Mouse (Mus musculus): ENCODE data around the gene Mvp. TPM values are rescaled to one million over a fixed set of nuclear protein-coding genes. Genes with fewer than 3 reads are reported as not detected.

Gene Mvp
- polyA plus RNA-seq, 1 experiment from 2014 or later, result 2.8 TPM

- no peak overlapping the region for H3K27ac ChIP-seq (ENCODE audit: low read depth, low read length)
- no peaks in the 10 kb centered on the region for H3K4me1 ChIP-seq (ENCODE audit: control insufficient read depth, insufficient read depth, low read length)
- H3K36me3 ChIP-seq (ENCODE audit: control insufficient read depth, insufficient read depth, low read length), result no peaks in the 10 kb centered on the region
- 69% methylated on average over 6 of the region's 6 CpGs for WGBS
- H3K9ac ChIP-seq (ENCODE audit: low read length), result no peak overlapping the region
- no peaks in the 10 kb centered on the region for H3K9me3 ChIP-seq (ENCODE audit: control insufficient read depth, low read length)
- peaks cover 4% of the 10 kb centered on the region for H3K27me3 ChIP-seq (ENCODE audit: control insufficient read depth, insufficient read depth, low read length)
- no peak overlapping the region for H3K4me3 ChIP-seq (ENCODE audit: low read depth, low read length)
- ATAC-seq (ENCODE audit: low FRiP score) (no peak), DNase-seq (ENCODE audit: low spot score, missing footprints) (no peak)
- no peak overlapping the region for H3K4me2 ChIP-seq
Measured at GRCm38 (mm10) chr7:126967361-126967760, 47.1 kb downstream of the Mvp start.

- H3K9me3 ChIP-seq (ENCODE audit: control insufficient read depth, low read length), result no peaks in the 10 kb centered on the region
- H3K36me3 ChIP-seq (ENCODE audit: control insufficient read depth, insufficient read depth, low read length), result no peaks in the 10 kb centered on the region
- H3K9ac ChIP-seq (ENCODE audit: low read length), result no peak overlapping the region
- WGBS, result 73% methylated on average over 3 of the region's 3 CpGs
- no peak overlapping the region for H3K4me3 ChIP-seq (ENCODE audit: low read depth, low read length)
- H3K4me1 ChIP-seq (ENCODE audit: control insufficient read depth, insufficient read depth, low read length), result no peaks in the 10 kb centered on the region
- H3K27ac ChIP-seq (ENCODE audit: low read depth, low read length), result no peak overlapping the region
- ATAC-seq (ENCODE audit: low FRiP score) (no peak), DNase-seq (ENCODE audit: low spot score, missing footprints) (no peak)
- H3K4me2 ChIP-seq, result no peak overlapping the region
- H3K27me3 ChIP-seq (ENCODE audit: control insufficient read depth, insufficient read depth, low read length), result peaks cover 6% of the 10 kb centered on the region
Measured at GRCm38 (mm10) chr7:126965568-126965967, 48.9 kb downstream of the Mvp start.

- no peak overlapping the region for H3K27ac ChIP-seq (ENCODE audit: low read depth, low read length)
- no peaks in the 10 kb centered on the region for H3K36me3 ChIP-seq (ENCODE audit: control insufficient read depth, insufficient read depth, low read length)
- peaks cover 6% of the 10 kb centered on the region for H3K27me3 ChIP-seq (ENCODE audit: control insufficient read depth, insufficient read depth, low read length)
- no peak overlapping the region for H3K9ac ChIP-seq (ENCODE audit: low read length)
- ATAC-seq (ENCODE audit: low FRiP score) (no peak), DNase-seq (ENCODE audit: low spot score, missing footprints) (no peak)
- H3K4me2 ChIP-seq, result 0 out of 2 replicates have a peak overlapping the region, but pooled peaks have one; percentile 2
- 26% methylated on average over 19 of the region's 19 CpGs for WGBS
- H3K9me3 ChIP-seq (ENCODE audit: control insufficient read depth, low read length), result no peaks in the 10 kb centered on the region
- no peaks in the 10 kb centered on the region for H3K4me1 ChIP-seq (ENCODE audit: control insufficient read depth, insufficient read depth, low read length)
- no peak overlapping the region for H3K4me3 ChIP-seq (ENCODE audit: low read depth, low read length)
Measured at GRCm38 (mm10) chr7:126963548-126964286, 50.7 kb downstream of the Mvp start.

GRCm38 (mm10) chr7:126961965-126962364, 52.5 kb downstream of the Mvp start:
- no peak overlapping the region for H3K27ac ChIP-seq (ENCODE audit: low read depth, low read length)
- WGBS, result 92% methylated on average over 4 of the region's 4 CpGs

GRCm38 (mm10) chr7:126961095-126961494, 53.3 kb downstream of the Mvp start:
- ATAC-seq (ENCODE audit: low FRiP score), result no peak
- no peak for DNase-seq (ENCODE audit: low spot score, missing footprints)
- H3K27ac ChIP-seq (ENCODE audit: low read depth, low read length), result no peak overlapping the region
- H3K9ac ChIP-seq (ENCODE audit: low read length), result no peak overlapping the region
- no peaks in the 10 kb centered on the region for H3K36me3 ChIP-seq (ENCODE audit: control insufficient read depth, insufficient read depth, low read length)
- H3K4me2 ChIP-seq, result no peak overlapping the region
- peaks cover 6% of the 10 kb centered on the region for H3K27me3 ChIP-seq (ENCODE audit: control insufficient read depth, insufficient read depth, low read length)
- no peaks in the 10 kb centered on the region for H3K4me1 ChIP-seq (ENCODE audit: control insufficient read depth, insufficient read depth, low read length)
- WGBS, result 85% methylated on average over 5 of the region's 5 CpGs
- no peak overlapping the region for H3K4me3 ChIP-seq (ENCODE audit: low read depth, low read length)
- H3K9me3 ChIP-seq (ENCODE audit: control insufficient read depth, low read length), result no peaks in the 10 kb centered on the region

More at GRCm38 (mm10) chr7:126961965-126962364, 52.5 kb downstream of the Mvp start:
- no peak overlapping the region for H3K4me2 ChIP-seq
- H3K36me3 ChIP-seq (ENCODE audit: control insufficient read depth, insufficient read depth, low read length), result no peaks in the 10 kb centered on the region
- no peak overlapping the region for H3K4me3 ChIP-seq (ENCODE audit: low read depth, low read length)
- H3K4me1 ChIP-seq (ENCODE audit: control insufficient read depth, insufficient read depth, low read length), result no peaks in the 10 kb centered on the region
- peak; percentile 21 for DNase-seq (ENCODE audit: low spot score, missing footprints)
- ATAC-seq (ENCODE audit: low FRiP score), result no peak
- peaks cover 6% of the 10 kb centered on the region for H3K27me3 ChIP-seq (ENCODE audit: control insufficient read depth, insufficient read depth, low read length)
- H3K9ac ChIP-seq (ENCODE audit: low read length), result no peak overlapping the region
- H3K9me3 ChIP-seq (ENCODE audit: control insufficient read depth, low read length), result no peaks in the 10 kb centered on the region

- 71% methylated on average over 9 of the region's 9 CpGs for WGBS
- Histone ChIP-seq H3K27ac (ENCODE audit: low read depth, low read length) (no peak overlapping the region), H3K36me3 (ENCODE audit: control insufficient read depth, insufficient read depth, low read length) (no peaks in the 10 kb centered on the region), H3K4me3 (ENCODE audit: low read depth, low read length) (no peak overlapping the region), H3K4me1 (ENCODE audit: control insufficient read depth, insufficient read depth, low read length) (no peaks in the 10 kb centered on the region), H3K27me3 (ENCODE audit: control insufficient read depth, insufficient read depth, low read length) (peaks cover 6% of the 10 kb centered on the region), H3K9me3 (ENCODE audit: control insufficient read depth, low read length) (no peaks in the 10 kb centered on the region), H3K9ac (ENCODE audit: low read length) (no peak overlapping the region), H3K4me2 (no peak overlapping the region)
- no peak for DNase-seq (ENCODE audit: low spot score, missing footprints)
- no peak for ATAC-seq (ENCODE audit: low FRiP score)
Measured at GRCm38 (mm10) chr7:126959780-126960179, 54.6 kb downstream of the Mvp start.

GRCm38 (mm10) chr7:126955125-126955524, 59.3 kb downstream of the Mvp start:
- peaks cover 5% of the 10 kb centered on the region for H3K4me1 ChIP-seq (ENCODE audit: control insufficient read depth, insufficient read depth, low read length)
- H3K27ac ChIP-seq (ENCODE audit: low read depth, low read length), result no peak overlapping the region
- H3K36me3 ChIP-seq (ENCODE audit: control insufficient read depth, insufficient read depth, low read length), result no peaks in the 10 kb centered on the region
- no peak overlapping the region for H3K4me2 ChIP-seq
- H3K27me3 ChIP-seq (ENCODE audit: control insufficient read depth, insufficient read depth, low read length), result peaks cover 19% of the 10 kb centered on the region
- no peak overlapping the region for H3K4me3 ChIP-seq (ENCODE audit: low read depth, low read length)
- no peak for DNase-seq (ENCODE audit: low spot score, missing footprints)
- WGBS, result 75% methylated on average over 3 of the region's 3 CpGs
- H3K9me3 ChIP-seq (ENCODE audit: control insufficient read depth, low read length), result no peaks in the 10 kb centered on the region
- ATAC-seq (ENCODE audit: low FRiP score), result no peak
- H3K9ac ChIP-seq (ENCODE audit: low read length), result no peak overlapping the region

GRCm38 (mm10) chr7:126952646-126953045, 61.8 kb downstream of the Mvp start:
- no peaks in the 10 kb centered on the region for H3K36me3 ChIP-seq (ENCODE audit: control insufficient read depth, insufficient read depth, low read length)
- no peaks in the 10 kb centered on the region for H3K9me3 ChIP-seq (ENCODE audit: control insufficient read depth, low read length)
- H3K27ac ChIP-seq (ENCODE audit: low read depth, low read length), result no peak overlapping the region
- WGBS, result 2% methylated on average over 8 of the region's 8 CpGs
- H3K4me1 ChIP-seq (ENCODE audit: control insufficient read depth, insufficient read depth, low read length), result peaks cover 6% of the 10 kb centered on the region
- peak overlapping the region; percentile 53; the same call in 1 of the 2 replicates for H3K4me2 ChIP-seq
- no peak overlapping the region for H3K4me3 ChIP-seq (ENCODE audit: low read depth, low read length)
- ATAC-seq (ENCODE audit: low FRiP score) (no peak), DNase-seq (ENCODE audit: low spot score, missing footprints) (no peak)
- peaks cover 22% of the 10 kb centered on the region for H3K27me3 ChIP-seq (ENCODE audit: control insufficient read depth, insufficient read depth, low read length)
- no peak overlapping the region for H3K9ac ChIP-seq (ENCODE audit: low read length)

- H3K4me1 ChIP-seq (ENCODE audit: control insufficient read depth, insufficient read depth, low read length), result peaks cover 6% of the 10 kb centered on the region
- 26% methylated on average over 4 of the region's 4 CpGs for WGBS
- H3K27me3 ChIP-seq (ENCODE audit: control insufficient read depth, insufficient read depth, low read length), result peaks cover 22% of the 10 kb centered on the region
- no peaks in the 10 kb centered on the region for H3K36me3 ChIP-seq (ENCODE audit: control insufficient read depth, insufficient read depth, low read length)
- H3K4me2 ChIP-seq, result peak overlapping the region; percentile 53
- no peak for ATAC-seq (ENCODE audit: low FRiP score)
- H3K9me3 ChIP-seq (ENCODE audit: control insufficient read depth, low read length), result no peaks in the 10 kb centered on the region
- peak overlapping the region; percentile 43; the same call in 1 of the 2 replicates for H3K9ac ChIP-seq (ENCODE audit: low read length)
- DNase-seq (ENCODE audit: low spot score, missing footprints), result peak; percentile 77
- no peak overlapping the region for H3K27ac ChIP-seq (ENCODE audit: low read depth, low read length)
- peak overlapping the region; percentile 23 for H3K4me3 ChIP-seq (ENCODE audit: low read depth, low read length)
Measured at GRCm38 (mm10) chr7:126951741-126952140, 62.7 kb downstream of the Mvp start.
